Mouse (Mus musculus) midbrain, embryonic 11.5 days (tissue): ENCODE measurements around the gene Gfm1. TPM values are rescaled to one million over a fixed set of nuclear protein-coding genes. Genes with fewer than 3 reads are reported as not detected.

Experiments used
- polyA plus RNA-seq: library from polyadenylated mRNA; unstranded; fragments of >200 nt; fragmentation: Nextera tagmentation; extraction: Ambion mirVana; gene quantifications from 2 replicates; pipeline ENCODE4 v1.2.1, GENCODE M21; 2014

Gfm1 gene
- polyA plus RNA-seq, 1 experiment from 2014 or later, result 49.9 TPM

Other genes starting within 250 kb of the Gfm1 start
- gene Mlf1, start 56.0 kb upstream of the Gfm1 start, polyA plus RNA-seq, result 29.2 and 31.7 TPM in 2 replicates
- not detected in 2 replicates for gene Gm17402, start 54.9 kb upstream of the Gfm1 start, polyA plus RNA-seq
- gene Lxn, start 33.8 kb downstream of the Gfm1 start, polyA plus RNA-seq, result 65.2 and 65.3 TPM in 2 replicates
- gene Rarres1, start 85.4 kb downstream of the Gfm1 start, polyA plus RNA-seq, result 0.77 and 1.2 TPM in 2 replicates
- 68.0 and 72.4 TPM in 2 replicates for gene Mfsd1, start 152.6 kb downstream of the Gfm1 start, polyA plus RNA-seq